Mouse (Mus musculus) heart, adult 18-20 months (tissue): Measurements from ENCODE around the gene Foxf1. TPM values are rescaled to one million over a fixed set of nuclear protein-coding genes. Genes with fewer than 3 reads are reported as not detected.

Source experiments
- DNase-seq, 2 experiments: peaks; one replicate each; pipeline ENCODE4 v3.0.0; 2021 to 2022; ENCODE audit warnings: mixed read lengths in 1 of 2
- total RNA-seq, 2 experiments: library from RNA; stranded (reverse); gene quantifications; 2 replicates each; pipeline ENCODE4 v1.2.3; 2021

Gene Foxf1
- total RNA-seq, 2 experiments from 2014 or later = 0.15 to 0.31 TPM

- no peak for DNase-seq
These were observed 30.9 kb downstream of the Foxf1 start for GRCm38 (mm10) chr8:121115136-121115535.

- peak; percentile 92 to 94 for DNase-seq
These were observed 31.8 kb downstream of the Foxf1 start, which contains the start of gene Foxc2 for GRCm38 (mm10) chr8:121115948-121116347. Gene Foxc2, plus strand, starts transcription at chr8:121116171.

GRCm38 (mm10) chr8:121116591-121117185 lies 32.5 kb downstream of the Foxf1 start:
- DNase-seq = peak; percentile 39 to 62

- peak in 1 of 2 experiments; percentile 29 for DNase-seq
These were observed 33.0 kb downstream of the Foxf1 start for GRCm38 (mm10) chr8:121117186-121117651.

GRCm38 (mm10) chr8:121117906-121118305 lies 33.7 kb downstream of the Foxf1 start:
- peak in 1 of 2 experiments; percentile 40 for DNase-seq

- DNase-seq = no peak
These were observed 34.6 kb downstream of the Foxf1 start for GRCm38 (mm10) chr8:121118634-121119420.

GRCm38 (mm10) chr8:121119635-121120455 lies 35.7 kb downstream of the Foxf1 start:
- DNase-seq = no peak

- no peak for DNase-seq
These were observed 36.6 kb downstream of the Foxf1 start for GRCm38 (mm10) chr8:121120456-121121419.

GRCm38 (mm10) chr8:121121704-121122103 lies 37.5 kb downstream of the Foxf1 start:
- DNase-seq = no peak

GRCm38 (mm10) chr8:121122368-121122767 lies 38.2 kb downstream of the Foxf1 start:
- no peak for DNase-seq

GRCm38 (mm10) chr8:121123113-121123512 lies 38.9 kb downstream of the Foxf1 start:
- no peak for DNase-seq

GRCm38 (mm10) chr8:121124547-121125239 lies 40.5 kb downstream of the Foxf1 start:
- DNase-seq = peak; percentile 44 to 45

- peak; percentile 89 to 90 for DNase-seq
These were observed 41.2 kb downstream of the Foxf1 start for GRCm38 (mm10) chr8:121125311-121125876.

- DNase-seq = no peak
These were observed 42.0 kb downstream of the Foxf1 start for GRCm38 (mm10) chr8:121126191-121126590.

GRCm38 (mm10) chr8:121126694-121127093 lies 42.5 kb downstream of the Foxf1 start:
- no peak for DNase-seq

- DNase-seq = no peak
These were observed 43.1 kb downstream of the Foxf1 start for GRCm38 (mm10) chr8:121127291-121127701.

GRCm38 (mm10) chr8:121127756-121128375 lies 43.7 kb downstream of the Foxf1 start, which contains the start of gene Foxl1:
Gene Foxl1, plus strand, starts transcription at chr8:121127940.
- DNase-seq = no peak

GRCm38 (mm10) chr8:121128531-121129264 lies 44.5 kb downstream of the Foxf1 start:
- no peak for DNase-seq
